Mouse (Mus musculus) hindbrain, postnatal 0 days (tissue): Measurements from ENCODE around the gene Dkk3. TPM values are rescaled to one million over a fixed set of nuclear protein-coding genes. Genes with fewer than 3 reads are reported as not detected.
"Not testable (repeated sequence)": the region's sequence is repeated elsewhere in the genome, so short reads cannot be mapped to it uniquely, and the experiment has no call there.

Experiments used
- ATAC-seq: fragments of 200-750 bp; cut with Nextera tagmentation; 2 replicates; pipeline ENCODE4 v1.8.0; 2017; ENCODE audit warnings: mild to moderate bottlenecking, moderate TSS enrichment, moderate library complexity
- DNase-seq: peaks from one replicate; pipeline ENCODE4 v3.0.0-alpha.2; 2015; ENCODE audit warnings: low spot score
- H3K27ac ChIP-seq: fragments of 300-500 bp; sonication (generic); 2 replicates; pipeline ENCODE4 v1.5.1; 2014; ENCODE audit warnings: mild to moderate bottlenecking
- H3K27me3 ChIP-seq: fragments of 300-500 bp; sonication (generic); 2 replicates; pipeline ENCODE4 v1.6.1; 2014; ENCODE audit warnings: low read length, mixed read lengths; ENCODE audit not compliant: insufficient read depth
- H3K36me3 ChIP-seq: fragments of 300-500 bp; sonication (generic); 2 replicates; pipeline ENCODE4 v1.6.1; 2014; ENCODE audit warnings: low read length, mixed read lengths; ENCODE audit not compliant: insufficient read depth
- H3K4me1 ChIP-seq: fragments of 300-500 bp; sonication (generic); 2 replicates; pipeline ENCODE4 v1.6.1; 2014; ENCODE audit warnings: antibody characterized with exemption, low read length, mixed read lengths; ENCODE audit not compliant: insufficient read depth
- H3K4me2 ChIP-seq: fragments of 300-500 bp; sonication (generic); 2 replicates; pipeline ENCODE4 v1.6.1; 2014; ENCODE audit warnings: low read depth, mild to moderate bottlenecking, low read length, moderate library complexity, mixed read lengths
- H3K4me3 ChIP-seq: fragments of 300-500 bp; sonication (generic); 2 replicates; pipeline ENCODE4 v1.5.1; 2014; ENCODE audit warnings: low read length
- H3K9ac ChIP-seq: fragments of 300-500 bp; sonication (generic); replicated peaks from 2 replicates; pipeline ENCODE4 v1.6.1; 2014; ENCODE audit warnings: mild to moderate bottlenecking, low read length, moderate library complexity, mixed read lengths
- H3K9me3 ChIP-seq: fragments of 300-500 bp; sonication (generic); 2 replicates; pipeline ENCODE4 v1.6.1; 2016; ENCODE audit warnings: low read length, mixed read lengths
- CTCF ChIP-seq: IDR thresholded peaks from 2 replicates; pipeline ENCODE4 v1.5.1; 2016; ENCODE audit warnings: antibody characterized with exemption, control low read depth, low read depth
- WGBS: fragments of 180-500 bp; shearing (Covaris S2); extraction: QIAGEN DNeasy Blood & Tissue Kit; methylation state at CpG from one replicate; pipeline ENCODE4 v1.1.7; 2014; 5-methylcytosine and 5-hydroxymethylcytosine counted together
- polyA plus RNA-seq: library from polyadenylated mRNA; unstranded; fragments of >200 nt; fragmentation: Nextera tagmentation; extraction: Ambion mirVana; gene quantifications from 2 replicates; pipeline ENCODE4 v1.2.1, GENCODE M21; 2015
- total RNA-seq: library from RNA; depleted of rRNA; stranded (reverse); fragments of >200 nt; gene quantifications from 2 replicates; pipeline ENCODE4 v1.2.3, GENCODE M21; 2014

Dkk3 gene
- total and polyA plus RNA-seq, 2 experiments from 2014 or later: 42.0 to 48.2 TPM

DNA sequence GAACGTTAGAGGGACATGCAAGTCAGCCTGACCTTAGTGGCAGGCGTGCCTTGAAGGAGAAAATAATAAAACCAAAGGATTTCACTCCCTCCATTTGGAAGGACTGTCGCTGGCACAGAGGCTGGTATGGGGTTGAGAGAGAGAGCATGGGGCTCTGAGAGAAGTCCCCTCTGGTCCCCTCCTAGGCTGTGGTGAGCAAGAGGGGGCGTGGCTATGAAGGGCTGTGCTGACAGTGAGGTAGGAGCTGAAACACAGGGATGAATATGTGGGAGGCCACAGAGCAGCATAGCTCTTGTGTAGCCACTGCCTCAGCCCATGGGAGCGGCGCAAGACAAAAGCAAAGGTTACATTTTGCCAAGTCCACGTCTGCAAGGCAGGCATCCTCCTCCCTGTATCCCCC, 41.4 kb downstream of the Dkk3 start:
- Histone ChIP-seq H3K9me3 (no peaks in the 10 kb centered on the region), H3K4me3 (no peak overlapping the region), H3K9ac (no peak overlapping the region), H3K4me2 (no peak overlapping the region), H3K27ac (no peak overlapping the region), H3K27me3 (no peaks in the 10 kb centered on the region), H3K4me1 (0 out of 2 replicates have a peak, but pooled peaks cover 6% of the 10 kb centered on the region), H3K36me3 (no peaks in the 10 kb centered on the region)
- ATAC-seq: 0 out of 2 replicates have a peak, but pooled peaks have one; percentile 52
- WGBS: 78% methylated on average over 7 of the region's 7 CpGs
- no peak for TF ChIP-seq CTCF
- DNase-seq: no peak

DNA sequence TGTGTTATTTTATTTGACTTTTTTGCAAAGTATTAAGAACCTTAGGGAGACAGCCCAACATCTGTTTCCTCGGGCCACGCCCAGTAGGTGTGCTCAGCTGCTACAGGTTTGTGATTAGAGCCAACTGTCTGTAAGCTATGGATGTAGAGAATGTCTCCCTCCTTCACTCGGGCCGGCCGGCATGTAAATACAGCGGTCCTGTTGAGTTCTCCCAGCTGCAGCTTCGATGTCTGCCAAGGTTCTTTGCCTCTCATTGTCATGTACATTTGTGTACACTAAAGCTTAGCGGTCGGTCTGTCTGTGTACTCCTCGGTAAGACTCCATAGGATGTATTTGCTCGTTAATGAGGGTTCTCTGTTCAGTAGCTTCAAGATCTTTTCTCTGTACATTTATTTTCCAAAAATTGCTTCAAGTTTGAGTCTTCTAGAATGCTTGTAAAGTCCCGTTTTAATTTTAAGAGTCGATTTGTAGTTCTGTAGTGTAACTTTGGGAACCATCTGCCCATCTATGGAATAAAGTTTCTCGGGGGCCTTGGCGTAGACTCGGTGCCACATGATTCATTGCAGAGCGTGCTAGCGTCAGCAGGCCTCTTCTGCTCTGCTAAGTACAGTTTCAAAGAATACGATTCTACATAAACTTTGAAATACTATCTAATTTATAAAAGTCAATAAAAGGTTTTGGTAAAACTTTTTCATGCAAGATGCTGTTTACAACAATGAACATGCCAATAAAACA, 48.1 kb downstream of the Dkk3 start:
- WGBS: 86% methylated on average over 19 of the region's 19 CpGs
- no peaks in the 10 kb centered on the region for H3K9me3 ChIP-seq
- no peak for ATAC-seq
- no peak overlapping the region for H3K4me2 ChIP-seq
- H3K4me1 ChIP-seq: no peaks in the 10 kb centered on the region
- no peak overlapping the region for H3K9ac ChIP-seq
- H3K27me3 ChIP-seq: no peaks in the 10 kb centered on the region
- H3K4me3 ChIP-seq: no peak overlapping the region
- H3K36me3 ChIP-seq: peaks cover 33% of the 10 kb centered on the region
- no peak for TF ChIP-seq CTCF
- H3K27ac ChIP-seq: no peak overlapping the region
- no peak for DNase-seq

DNA sequence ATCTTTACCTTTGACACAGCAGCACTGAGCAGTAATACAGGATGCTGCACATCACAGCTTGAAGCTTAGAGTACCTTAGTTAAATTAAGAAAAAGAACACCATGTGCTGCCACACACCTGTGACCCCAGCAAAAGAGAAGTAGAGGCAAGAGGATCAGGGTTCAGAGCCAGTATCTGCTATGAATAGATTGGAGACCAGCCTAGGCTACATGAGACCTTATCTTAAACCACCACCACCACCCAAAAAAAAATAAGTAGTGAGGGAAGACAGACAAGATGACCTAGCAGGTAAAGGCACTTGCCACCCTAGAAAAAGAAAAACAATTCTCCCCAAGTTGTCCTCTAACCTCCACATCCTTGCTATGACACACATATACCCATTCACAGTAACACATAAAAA, 50.1 kb downstream of the Dkk3 start:
- no peak overlapping the region for H3K4me2 ChIP-seq
- no peak for ATAC-seq
- no peaks in the 10 kb centered on the region for H3K9me3 ChIP-seq
- TF ChIP-seq CTCF: no peak
- H3K27ac ChIP-seq: no peak overlapping the region
- H3K4me3 ChIP-seq: no peak overlapping the region
- H3K4me1 ChIP-seq: no peaks in the 10 kb centered on the region
- H3K27me3 ChIP-seq: no peaks in the 10 kb centered on the region
- H3K36me3 ChIP-seq: peaks cover 39% of the 10 kb centered on the region
- no peak for DNase-seq
- no peak overlapping the region for H3K9ac ChIP-seq

DNA sequence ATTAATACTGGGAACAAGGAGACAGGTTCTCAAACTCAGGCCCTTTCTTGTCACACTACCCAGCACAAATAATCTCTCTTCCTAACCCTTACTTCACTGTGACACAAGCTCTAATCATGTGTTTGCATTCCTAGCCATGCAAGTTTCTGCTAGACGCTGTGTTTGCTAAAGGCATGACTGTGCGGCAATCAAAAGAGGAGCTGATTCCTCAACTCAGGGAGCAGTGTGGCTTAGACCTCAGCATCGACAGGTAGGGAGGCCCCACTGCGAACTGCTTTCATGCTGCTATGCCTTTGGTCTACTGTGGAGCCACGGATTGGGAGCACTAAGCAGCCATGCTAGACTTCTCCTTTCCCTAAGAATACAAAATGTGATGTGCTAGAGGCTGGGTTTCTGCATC, 55.0 kb downstream of the Dkk3 start:
- peaks cover 45% of the 10 kb centered on the region for H3K36me3 ChIP-seq
- WGBS: 91% methylated on average over 5 of the region's 5 CpGs
- H3K27ac ChIP-seq: no peak overlapping the region
- no peaks in the 10 kb centered on the region for H3K27me3 ChIP-seq
- no peaks in the 10 kb centered on the region for H3K4me1 ChIP-seq
- no peak overlapping the region for H3K4me3 ChIP-seq
- TF ChIP-seq CTCF: no peak
- DNase-seq: no peak
- no peak overlapping the region for H3K4me2 ChIP-seq
- no peaks in the 10 kb centered on the region for H3K9me3 ChIP-seq
- no peak overlapping the region for H3K9ac ChIP-seq
- no peak for ATAC-seq

DNA sequence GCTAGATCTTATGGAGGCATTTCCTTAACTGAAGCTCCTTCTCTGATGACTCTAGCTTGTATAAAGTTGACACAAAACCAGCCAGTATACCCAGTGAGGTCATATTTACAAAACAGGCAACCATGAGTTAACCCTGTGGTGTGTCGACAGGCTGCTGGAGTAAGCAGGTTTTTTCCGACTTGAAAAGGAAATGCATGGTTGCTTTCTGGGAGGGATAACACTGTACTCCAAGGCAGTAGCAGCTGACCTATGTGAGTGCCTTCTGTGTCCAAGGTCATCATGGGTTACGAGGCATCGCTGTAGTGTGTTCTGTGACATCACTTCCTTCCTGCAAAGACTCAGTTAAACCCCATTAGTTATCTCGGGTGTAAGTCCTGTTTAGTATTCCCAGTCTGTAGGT, 55.9 kb downstream of the Dkk3 start:
- Histone ChIP-seq H3K27me3 (no peaks in the 10 kb centered on the region), H3K36me3 (peaks cover 46% of the 10 kb centered on the region), H3K4me1 (no peaks in the 10 kb centered on the region), H3K4me2 (no peak overlapping the region), H3K27ac (no peak overlapping the region), H3K9ac (no peak overlapping the region), H3K9me3 (no peaks in the 10 kb centered on the region), H3K4me3 (no peak overlapping the region)
- WGBS: 83% methylated on average over 5 of the region's 5 CpGs
- ATAC-seq (no peak), DNase-seq (no peak)
- no peak for TF ChIP-seq CTCF

DNA sequence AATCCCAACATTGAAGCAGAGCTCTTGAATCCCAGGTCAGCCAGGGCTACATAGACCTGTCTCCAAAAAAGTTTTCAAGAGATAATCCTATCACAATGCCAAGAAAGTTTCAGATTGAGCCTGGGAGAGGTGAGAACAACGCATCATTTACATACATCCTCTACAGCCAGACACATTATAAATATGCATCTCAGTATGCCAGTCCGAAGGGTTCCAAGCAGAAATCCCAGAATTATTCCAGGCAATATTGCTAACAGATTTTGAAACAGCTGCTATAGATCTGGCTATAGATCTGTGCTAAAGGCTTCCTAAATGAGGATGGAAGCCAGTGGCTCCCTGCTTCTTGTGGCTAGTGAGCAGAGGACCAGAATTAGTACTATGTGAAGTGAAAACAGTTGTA, 58.0 kb downstream of the Dkk3 start:
- H3K9me3 ChIP-seq: no peaks in the 10 kb centered on the region
- no peak overlapping the region for H3K4me2 ChIP-seq
- H3K27ac ChIP-seq: no peak overlapping the region
- H3K4me3 ChIP-seq: no peak overlapping the region
- H3K9ac ChIP-seq: no peak overlapping the region
- DNase-seq: no peak
- no peaks in the 10 kb centered on the region for H3K27me3 ChIP-seq
- no peak for TF ChIP-seq CTCF
- WGBS: 93% methylated on average over 2 of the region's 2 CpGs
- no peaks in the 10 kb centered on the region for H3K4me1 ChIP-seq
- peaks cover 37% of the 10 kb centered on the region for H3K36me3 ChIP-seq
- ATAC-seq: no peak

DNA sequence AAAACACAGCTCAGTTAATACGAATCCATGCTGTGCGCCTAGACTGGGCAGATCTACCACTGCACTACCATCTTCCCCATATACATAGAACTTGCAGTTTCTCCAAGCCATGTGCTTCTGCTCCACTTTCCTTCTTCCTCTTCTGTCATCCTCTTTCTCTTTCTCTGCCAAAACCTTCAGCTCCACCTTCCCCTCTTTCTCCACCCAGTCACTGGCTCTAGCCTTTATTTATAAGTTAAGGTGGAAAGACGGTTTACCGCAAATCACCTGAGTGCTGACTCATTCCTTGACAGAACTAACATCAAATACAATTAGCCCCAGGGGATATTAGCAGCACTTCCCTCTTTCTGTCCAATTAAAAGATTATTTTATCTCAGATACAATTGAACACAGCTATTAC, 63.9 kb downstream of the Dkk3 start:
- not testable (repeated sequence) for H3K27ac ChIP-seq, H3K4me2 ChIP-seq, H3K4me3 ChIP-seq, H3K9ac ChIP-seq, H3K9me3 ChIP-seq, H3K27me3 ChIP-seq, ATAC-seq, H3K4me1 ChIP-seq, DNase-seq
- WGBS: 90% methylated on average over 4 of the region's 4 CpGs
- peaks cover 47% of the 10 kb centered on the region for H3K36me3 ChIP-seq
